Mouse (Mus musculus) C2C12 (cell line): ENCODE results near the gene Zranb3. TPM values are rescaled to one million over a fixed set of nuclear protein-coding genes. Genes with fewer than 3 reads are reported as not detected.
"Not testable (repeated sequence)": the region's sequence is repeated elsewhere in the genome, so short reads cannot be mapped to it uniquely, and the experiment has no call there.

ENCODE experiments used
- H3K27me3 ChIP-seq: one replicate; pipeline ENCODE4 v1.6.1; 2011; ENCODE audit not compliant: control insufficient read depth, insufficient read depth, insufficient read length
- H3K36me3 ChIP-seq: one replicate; pipeline ENCODE4 v1.6.1; 2011; ENCODE audit not compliant: control insufficient read depth, insufficient read depth
- H3K4me3 ChIP-seq: one replicate; pipeline ENCODE4 v1.5.1; 2011; ENCODE audit warnings: mild to moderate bottlenecking, control low read depth; ENCODE audit not compliant: poor library complexity, insufficient read depth, severe bottlenecking
- H3K79me2 ChIP-seq: one replicate; pipeline ENCODE4 v1.6.1; 2011; ENCODE audit not compliant: control insufficient read depth, insufficient read depth
- H3K79me3 ChIP-seq: one replicate; pipeline ENCODE4 v1.6.1; 2011; ENCODE audit warnings: low read depth, control low read depth
- H3ac ChIP-seq: one replicate; pipeline ENCODE3; 2011; ENCODE audit warnings: low read depth; ENCODE audit not compliant: control insufficient read depth, insufficient read length
- CEBPB ChIP-seq: IDR thresholded peaks from one replicate; pipeline ENCODE4 v1.6.1; 2011; ENCODE audit warnings: low read depth, mild to moderate bottlenecking, control low read depth, moderate library complexity
- CTCF ChIP-seq: IDR thresholded peaks from one replicate; pipeline ENCODE4 v1.5.1; 2011; ENCODE audit not compliant: control insufficient read depth, insufficient read depth, insufficient read length
- FOSL1 ChIP-seq: IDR thresholded peaks from one replicate; pipeline ENCODE4 v1.8.0; 2011; ENCODE audit warnings: mild to moderate bottlenecking, low read length; ENCODE audit not compliant: poor library complexity, insufficient read depth, severe bottlenecking
- MAX ChIP-seq: IDR thresholded peaks from one replicate; pipeline ENCODE4 v1.6.1; 2011; ENCODE audit warnings: mild to moderate bottlenecking, control low read depth
- MYOD1 ChIP-seq: IDR thresholded peaks from one replicate; pipeline ENCODE4 v1.6.1; 2011; ENCODE audit warnings: low read depth; ENCODE audit not compliant: control insufficient read depth, insufficient read length
- MYOG ChIP-seq: IDR thresholded peaks from one replicate; pipeline ENCODE4 v1.6.1; 2011; ENCODE audit not compliant: control insufficient read depth, insufficient read length; ENCODE audit errors: extremely low read depth
- USF1 ChIP-seq: IDR thresholded peaks from one replicate; pipeline ENCODE4 v1.6.1; 2011; ENCODE audit warnings: low read depth, mild to moderate bottlenecking, control low read depth, moderate library complexity
- polyA plus RNA-seq: library from polyadenylated mRNA; unstranded; fragments of >200 nt; fragmentation: generic; extraction: Trizol; gene quantifications from one replicate; pipeline ENCODE4 v1.2.1, GENCODE M21; 2012; ENCODE audit warnings: missing spikeins

Zranb3 gene
- polyA plus RNA-seq, 1 experiment, result 3.1 TPM

DNA sequence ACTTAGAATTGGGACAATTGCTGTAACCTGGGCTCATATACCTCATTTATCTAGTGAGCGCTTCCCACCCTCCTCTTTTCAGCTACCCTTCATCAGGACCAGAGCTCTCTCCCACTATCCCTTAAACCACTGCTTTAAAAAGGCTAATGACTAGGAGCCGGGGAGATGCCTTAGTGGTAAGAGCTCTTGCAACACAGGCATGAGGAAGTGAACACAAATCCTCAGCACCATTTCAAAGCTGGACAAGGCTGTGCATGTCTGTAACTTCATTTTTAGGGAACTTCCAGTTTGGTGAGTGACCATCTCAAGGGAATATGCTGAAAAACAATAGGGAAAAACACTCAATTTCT, 98.5 kb downstream of the Zranb3 start:
- Histone ChIP-seq H3K27me3 (no peaks in the 10 kb centered on the region), H3K79me3 (no peaks in the 10 kb centered on the region), H3K4me3 (no peak overlapping the region), H3K79me2 (no peaks in the 10 kb centered on the region), H3K36me3 (no peaks in the 10 kb centered on the region), H3ac (no peak overlapping the region)
- no peak for TF ChIP-seq MYOG
- no peak for TF ChIP-seq USF1
- TF ChIP-seq FOSL1, result no peak
- TF ChIP-seq MYOD1, result no peak
- no peak for TF ChIP-seq CEBPB
- TF ChIP-seq CTCF, result no peak
- TF ChIP-seq MAX, result no peak

- H3K4me3 ChIP-seq, result no peak overlapping the region
- no peaks in the 10 kb centered on the region for H3K79me3 ChIP-seq
- no peaks in the 10 kb centered on the region for H3K27me3 ChIP-seq
- no peaks in the 10 kb centered on the region for H3K79me2 ChIP-seq
- H3ac ChIP-seq, result no peak overlapping the region
- no peaks in the 10 kb centered on the region for H3K36me3 ChIP-seq
- TF ChIP-seq CTCF (no peak), MAX (no peak), CEBPB (no peak), FOSL1 (no peak)
Observed at GRCm38 (mm10) chr1:128003712-128004370, 99.0 kb downstream of the Zranb3 start.

GRCm38 (mm10) chr1:128002159-128002558, 100.7 kb downstream of the Zranb3 start:
- Histone ChIP-seq H3K79me3 (no peaks in the 10 kb centered on the region), H3K36me3 (no peaks in the 10 kb centered on the region), H3K4me3 (no peak overlapping the region), H3K27me3 (no peaks in the 10 kb centered on the region), H3ac (no peak overlapping the region), H3K79me2 (no peaks in the 10 kb centered on the region)
- no peak for TF ChIP-seq FOSL1
- no peak for TF ChIP-seq CEBPB
- TF ChIP-seq MAX, result no peak
- no peak for TF ChIP-seq MYOD1
- no peak for TF ChIP-seq MYOG
- TF ChIP-seq CTCF, result no peak
- no peak for TF ChIP-seq USF1

DNA sequence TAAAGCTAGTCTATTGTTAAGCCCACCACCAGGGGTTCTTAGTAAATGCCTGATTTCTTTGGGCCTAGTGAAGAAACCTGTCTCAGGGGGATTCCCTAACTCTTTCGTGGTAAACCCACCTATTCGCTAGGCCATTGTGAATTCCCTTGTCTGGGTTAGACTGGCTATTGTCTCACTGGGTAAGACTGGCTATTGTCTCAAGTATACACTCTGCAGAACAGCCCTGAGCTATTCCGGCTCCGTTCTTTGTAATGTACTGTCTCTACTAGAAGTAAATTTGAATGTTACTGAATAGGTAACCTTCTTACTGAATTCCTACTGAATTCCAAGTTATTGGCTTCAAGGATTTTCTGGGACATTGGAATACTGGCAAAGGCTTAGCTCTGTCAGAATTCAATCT, 101.9 kb downstream of the Zranb3 start:
- not testable (repeated sequence) for H3K27me3 ChIP-seq, H3K79me3 ChIP-seq, H3K79me2 ChIP-seq, H3K36me3 ChIP-seq, H3K4me3 ChIP-seq, H3ac ChIP-seq

GRCm38 (mm10) chr1:127993892-127994291, 109.0 kb downstream of the Zranb3 start:
- no peaks in the 10 kb centered on the region for H3K79me2 ChIP-seq
- TF ChIP-seq MAX (no peak), MYOG (no peak), USF1 (no peak), MYOD1 (no peak), CTCF (no peak), CEBPB (no peak), FOSL1 (no peak)
- no peak overlapping the region for H3K4me3 ChIP-seq
- no peaks in the 10 kb centered on the region for H3K27me3 ChIP-seq
- H3K36me3 ChIP-seq, result no peaks in the 10 kb centered on the region
- no peaks in the 10 kb centered on the region for H3K79me3 ChIP-seq
- H3ac ChIP-seq, result no peak overlapping the region

GRCm38 (mm10) chr1:127989876-127990731, 112.7 kb downstream of the Zranb3 start:
- Histone ChIP-seq H3K79me2 (no peaks in the 10 kb centered on the region), H3K36me3 (no peaks in the 10 kb centered on the region), H3ac (no peak overlapping the region), H3K79me3 (no peaks in the 10 kb centered on the region), H3K4me3 (no peak overlapping the region), H3K27me3 (no peaks in the 10 kb centered on the region)
- TF ChIP-seq MAX (no peak), FOSL1 (no peak), MYOD1 (no peak), USF1 (no peak), MYOG (no peak), CTCF (no peak), CEBPB (no peak)
